Mouse (Mus musculus) embryonic facial prominence, embryonic 14.5 days (tissue): ENCODE results near the gene Abcc4. TPM values are rescaled to one million over a fixed set of nuclear protein-coding genes. Genes with fewer than 3 reads are reported as not detected.
A peak's percentile ranks its signal among the peaks of the same experiment; 100 is the strongest.
"Not testable (repeated sequence)": the region's sequence is repeated elsewhere in the genome, so short reads cannot be mapped to it uniquely, and the experiment has no call there.

Source experiments
- ATAC-seq: fragments of 200-750 bp; cut with Nextera tagmentation; 2 replicates; pipeline ENCODE4 v1.8.0; 2017; ENCODE audit warnings: low read depth, moderate number of reproducible peaks, moderate TSS enrichment
- DNase-seq: peaks from one replicate; pipeline ENCODE4 v3.0.0-alpha.2; 2015; ENCODE audit warnings: low spot score
- H3K27ac ChIP-seq: fragments of 300-500 bp; sonication (generic); replicated peaks from 2 replicates; pipeline ENCODE4 v1.5.1; 2014; ENCODE audit warnings: low read depth, mild to moderate bottlenecking, low read length, moderate library complexity
- H3K27me3 ChIP-seq: fragments of 300-500 bp; sonication (generic); replicated peaks from 2 replicates; pipeline ENCODE4 v1.6.1; 2014; ENCODE audit warnings: low read length; ENCODE audit not compliant: control insufficient read depth, insufficient read depth
- H3K36me3 ChIP-seq: fragments of 300-500 bp; sonication (generic); 2 replicates; pipeline ENCODE4 v1.6.1; 2014; ENCODE audit warnings: low read length, mixed read lengths; ENCODE audit not compliant: control insufficient read depth, insufficient read depth
- H3K4me1 ChIP-seq: fragments of 300-500 bp; sonication (generic); 2 replicates; pipeline ENCODE4 v1.6.1; 2014; ENCODE audit warnings: antibody characterized with exemption, low read length; ENCODE audit not compliant: control insufficient read depth, insufficient read depth
- H3K4me2 ChIP-seq: fragments of 300-500 bp; sonication (generic); 2 replicates; pipeline ENCODE4 v1.6.1; 2014; ENCODE audit warnings: low read depth, mild to moderate bottlenecking, low read length, moderate library complexity, mixed read lengths
- H3K4me3 ChIP-seq: fragments of 300-500 bp; sonication (generic); 2 replicates; pipeline ENCODE4 v1.5.1; 2014; ENCODE audit warnings: low read depth, mild to moderate bottlenecking, low read length
- H3K9ac ChIP-seq: fragments of 300-500 bp; sonication (generic); 2 replicates; pipeline ENCODE4 v1.6.1; 2014; ENCODE audit warnings: low read depth, mild to moderate bottlenecking, low read length, moderate library complexity, mixed read lengths
- H3K9me3 ChIP-seq: fragments of 300-500 bp; sonication (generic); 2 replicates; pipeline ENCODE4 v1.6.1; 2016; ENCODE audit warnings: low read length; ENCODE audit not compliant: control insufficient read depth
- WGBS: fragments of 180-500 bp; shearing (Covaris S2); extraction: QIAGEN DNeasy Blood & Tissue Kit; methylation state at CpG from one replicate; pipeline ENCODE4 v1.1.7; 2014; 5-methylcytosine and 5-hydroxymethylcytosine counted together
- polyA plus RNA-seq: library from polyadenylated mRNA; unstranded; fragments of >200 nt; fragmentation: Nextera tagmentation; extraction: Ambion mirVana; gene quantifications from 2 replicates; pipeline ENCODE4 v1.2.1, GENCODE M21; 2014

The Abcc4 gene
- polyA plus RNA-seq, 1 experiment from 2014 or later: 3.4 TPM

DNA sequence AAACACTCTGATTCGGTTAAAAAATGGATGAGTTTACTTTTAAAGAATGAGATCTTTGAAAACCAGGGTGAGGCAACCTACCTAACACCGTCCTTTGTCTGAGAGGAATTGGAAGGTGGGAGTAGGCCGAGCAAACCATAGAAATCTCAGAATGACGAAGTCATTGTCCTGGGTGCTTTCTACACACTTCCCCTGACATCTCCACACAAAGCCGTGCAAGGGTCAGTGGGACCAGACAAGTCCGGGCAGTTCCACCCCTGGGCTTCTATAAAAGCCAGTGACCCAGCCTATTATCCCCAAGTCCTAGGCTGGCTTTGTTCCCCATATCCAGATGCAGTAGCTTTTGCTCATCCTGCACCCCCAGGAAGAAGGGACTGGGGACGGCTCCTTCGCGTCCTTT lies 163.1 kb downstream of the Abcc4 start:
- no peak overlapping the region for H3K27ac ChIP-seq
- no peaks in the 10 kb centered on the region for H3K9me3 ChIP-seq
- no peaks in the 10 kb centered on the region for H3K27me3 ChIP-seq
- ATAC-seq: no peak
- H3K4me1 ChIP-seq: no peaks in the 10 kb centered on the region
- no peak overlapping the region for H3K4me2 ChIP-seq
- WGBS: 85% methylated on average over 9 of the region's 9 CpGs
- no peak overlapping the region for H3K9ac ChIP-seq
- no peaks in the 10 kb centered on the region for H3K36me3 ChIP-seq
- no peak for DNase-seq
- H3K4me3 ChIP-seq: no peak overlapping the region

DNA sequence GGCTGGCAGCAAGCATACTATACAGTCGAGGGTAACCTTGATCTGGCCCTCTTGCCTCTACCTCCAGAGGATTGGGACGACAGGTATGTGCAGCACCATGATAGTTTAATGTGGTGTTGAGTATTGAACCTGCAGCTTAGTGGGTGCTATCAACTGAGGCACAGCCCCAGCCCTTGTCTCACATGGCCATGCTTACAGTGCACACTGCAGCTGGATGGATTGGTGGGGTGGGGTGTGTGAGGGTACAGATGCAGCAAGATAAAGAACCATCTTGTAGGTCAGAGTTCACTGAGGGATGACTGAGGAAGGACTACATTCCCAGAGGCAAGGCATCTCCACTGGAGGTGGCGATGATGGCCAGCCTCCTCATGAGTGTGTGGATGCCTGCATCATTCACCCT lies 174.5 kb downstream of the Abcc4 start:
- WGBS: 90% methylated on average over 3 of the region's 3 CpGs
- no peak for ATAC-seq
- no peaks in the 10 kb centered on the region for H3K27me3 ChIP-seq

DNA sequence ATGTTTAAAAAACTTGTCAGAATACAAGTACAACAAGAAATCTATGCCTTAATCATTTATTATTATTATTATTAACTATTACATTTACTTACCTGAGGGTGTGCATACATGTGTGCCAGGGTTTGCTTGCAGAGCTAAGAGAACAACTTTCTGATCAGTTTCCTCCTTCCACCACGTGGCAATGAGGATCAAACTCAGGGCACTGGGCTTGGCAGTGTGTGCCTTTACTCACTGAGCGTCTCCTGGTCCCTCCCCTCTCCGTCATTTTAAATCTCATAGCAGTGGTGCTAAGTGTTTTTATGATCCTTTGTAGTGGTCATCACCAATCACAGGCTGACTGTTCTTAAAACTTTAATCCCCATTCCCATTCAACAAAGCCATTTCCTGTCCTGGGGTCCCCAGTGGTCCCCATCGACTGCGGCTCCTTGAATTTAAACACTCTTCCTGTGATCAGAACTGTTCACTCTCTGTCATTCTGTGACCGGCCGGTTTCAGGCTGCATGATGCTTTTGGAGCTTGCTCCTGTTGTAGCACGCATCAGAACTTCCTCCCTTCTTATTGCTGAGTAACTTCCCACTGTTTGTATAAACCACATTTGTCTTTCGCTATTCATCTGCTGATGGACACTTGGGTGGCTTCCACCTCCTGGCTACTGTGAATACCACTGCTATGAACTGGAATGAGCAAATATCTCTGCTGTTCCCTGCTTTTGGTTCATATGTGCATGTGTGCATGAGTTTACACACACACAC lies 191.6 kb downstream of the Abcc4 start:
- Histone ChIP-seq H3K4me2 (no peak overlapping the region), H3K4me3 (no peak overlapping the region), H3K27me3 (no peaks in the 10 kb centered on the region), H3K9me3 (no peaks in the 10 kb centered on the region), H3K27ac (no peak overlapping the region), H3K36me3 (no peaks in the 10 kb centered on the region), H3K9ac (no peak overlapping the region), H3K4me1 (no peaks in the 10 kb centered on the region)
- no peak for ATAC-seq
- 58% methylated on average over 9 of the region's 9 CpGs for WGBS
- DNase-seq: no peak

More for the DNA sequence above, 174.5 kb downstream of the Abcc4 start:
- no peaks in the 10 kb centered on the region for H3K9me3 ChIP-seq
- H3K4me3 ChIP-seq: no peak overlapping the region
- H3K36me3 ChIP-seq: no peaks in the 10 kb centered on the region
- no peak overlapping the region for H3K27ac ChIP-seq
- H3K4me1 ChIP-seq: peaks cover 2% of the 10 kb centered on the region; the same call in 1 of the 2 replicates
- H3K9ac ChIP-seq: no peak overlapping the region
- no peak for DNase-seq
- no peak overlapping the region for H3K4me2 ChIP-seq

DNA sequence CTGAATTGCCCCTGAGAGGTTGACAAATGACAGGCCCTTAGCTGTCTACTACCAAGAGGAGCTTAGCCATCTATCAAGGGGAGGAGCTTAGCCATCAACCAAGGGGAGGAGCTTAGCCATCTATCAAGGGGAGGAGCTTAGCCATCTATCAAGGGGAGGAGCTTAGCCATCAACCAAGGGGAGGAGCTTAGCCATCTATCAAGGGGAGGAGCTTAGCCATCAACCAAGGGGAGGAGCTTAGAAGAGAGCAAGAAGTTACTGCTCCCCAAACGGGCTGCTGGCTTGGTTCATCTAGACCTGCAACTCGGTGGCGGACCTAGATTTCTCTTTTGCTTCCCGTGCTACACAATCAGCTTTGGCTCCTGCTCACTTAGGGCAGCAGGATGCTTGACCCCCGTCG lies 194.3 kb downstream of the Abcc4 start:
- not testable (repeated sequence) for ATAC-seq, H3K4me1 ChIP-seq
- 92% methylated on average over 6 of the region's 6 CpGs for WGBS

DNA sequence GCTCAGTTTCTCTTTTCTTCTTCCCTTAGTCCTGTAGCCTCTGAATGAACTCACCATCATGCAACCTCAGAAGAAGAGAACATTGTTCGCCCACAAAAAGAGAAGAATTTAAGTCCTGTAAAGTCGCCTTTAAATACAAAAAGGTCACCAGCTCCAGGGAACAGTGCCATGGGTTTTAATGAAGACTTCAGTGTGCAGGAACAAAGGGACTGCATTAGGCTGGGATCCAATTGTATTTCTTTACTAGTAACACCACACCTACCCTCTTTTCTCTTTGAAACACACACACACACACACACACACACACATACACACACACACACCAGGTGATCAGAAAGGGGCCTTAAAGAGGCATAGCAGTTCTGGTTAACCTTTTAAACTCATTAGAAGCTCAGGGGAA lies 195.2 kb downstream of the Abcc4 start:
- Histone ChIP-seq H3K4me1 (peaks cover 11% of the 10 kb centered on the region), H3K27me3 (no peaks in the 10 kb centered on the region; the same call in 1 of the 2 replicates), H3K4me3 (no peak overlapping the region), H3K9me3 (no peaks in the 10 kb centered on the region), H3K9ac (no peak overlapping the region), H3K36me3 (no peaks in the 10 kb centered on the region), H3K4me2 (no peak overlapping the region), H3K27ac (no peak overlapping the region)
- ATAC-seq (peak; percentile 76; the same call in 1 of the 2 replicates), DNase-seq (peak; percentile 54)
- WGBS: 72% methylated on average over 2 of the region's 2 CpGs

More for the DNA sequence above, 194.3 kb downstream of the Abcc4 start:
- not testable (repeated sequence) for H3K4me3 ChIP-seq, H3K36me3 ChIP-seq, H3K27ac ChIP-seq, DNase-seq, H3K9me3 ChIP-seq, H3K4me2 ChIP-seq, H3K9ac ChIP-seq, H3K27me3 ChIP-seq

DNA sequence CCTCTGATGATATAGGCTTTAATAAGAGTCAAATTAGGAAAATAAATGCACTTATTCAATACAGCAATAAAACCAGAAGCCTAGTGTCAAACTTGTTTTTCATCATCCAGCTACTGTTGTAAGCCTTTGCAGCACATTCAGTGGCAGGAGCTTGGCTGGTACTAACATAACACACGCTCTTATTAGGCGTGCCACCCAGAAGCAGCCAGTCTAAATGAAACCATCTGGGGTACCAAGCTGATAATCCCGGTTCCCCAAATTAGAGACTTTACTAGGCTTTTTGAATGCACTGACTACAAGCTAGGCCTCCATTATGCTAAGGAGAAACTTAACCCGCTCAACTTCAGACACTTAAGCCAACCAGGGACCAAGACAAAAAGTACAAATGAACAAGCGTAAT lies 195.8 kb downstream of the Abcc4 start:
- Histone ChIP-seq H3K4me1 (peaks cover 11% of the 10 kb centered on the region), H3K36me3 (no peaks in the 10 kb centered on the region), H3K9ac (no peak overlapping the region), H3K27ac (no peak overlapping the region), H3K4me2 (no peak overlapping the region), H3K9me3 (no peaks in the 10 kb centered on the region), H3K27me3 (no peaks in the 10 kb centered on the region; the same call in 1 of the 2 replicates), H3K4me3 (no peak overlapping the region)
- 51% methylated on average over 5 of the region's 5 CpGs for WGBS
- DNase-seq (peak; percentile 33), ATAC-seq (peak; percentile 26; the same call in 1 of the 2 replicates)

DNA sequence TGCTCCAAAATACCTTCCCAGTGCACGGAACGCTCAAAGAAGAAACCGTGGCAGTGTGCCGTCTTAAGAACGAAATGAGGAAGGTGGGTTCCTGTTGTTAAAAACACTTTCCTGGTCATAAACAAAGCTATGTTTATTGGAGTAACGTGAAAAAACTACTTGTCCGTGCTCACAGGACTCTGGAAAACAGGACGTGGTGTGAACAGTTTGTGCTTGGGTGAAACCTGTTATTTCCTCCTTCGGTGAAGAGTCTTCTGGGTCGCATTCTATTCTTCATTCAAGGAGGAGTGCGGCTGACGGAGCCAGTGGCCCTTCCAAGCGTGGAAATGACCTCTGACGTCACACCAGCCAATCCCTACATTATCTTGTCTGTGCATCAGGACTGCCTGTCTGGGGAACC lies 198.2 kb downstream of the Abcc4 start:
- ATAC-seq (no peak), DNase-seq (no peak)
- Histone ChIP-seq H3K9me3 (no peaks in the 10 kb centered on the region), H3K4me2 (no peak overlapping the region), H3K36me3 (no peaks in the 10 kb centered on the region), H3K4me1 (peaks cover 11% of the 10 kb centered on the region), H3K27me3 (no peaks in the 10 kb centered on the region; the same call in 1 of the 2 replicates), H3K9ac (no peak overlapping the region), H3K4me3 (no peak overlapping the region), H3K27ac (no peak overlapping the region)
- 88% methylated on average over 14 of the region's 14 CpGs for WGBS

DNA sequence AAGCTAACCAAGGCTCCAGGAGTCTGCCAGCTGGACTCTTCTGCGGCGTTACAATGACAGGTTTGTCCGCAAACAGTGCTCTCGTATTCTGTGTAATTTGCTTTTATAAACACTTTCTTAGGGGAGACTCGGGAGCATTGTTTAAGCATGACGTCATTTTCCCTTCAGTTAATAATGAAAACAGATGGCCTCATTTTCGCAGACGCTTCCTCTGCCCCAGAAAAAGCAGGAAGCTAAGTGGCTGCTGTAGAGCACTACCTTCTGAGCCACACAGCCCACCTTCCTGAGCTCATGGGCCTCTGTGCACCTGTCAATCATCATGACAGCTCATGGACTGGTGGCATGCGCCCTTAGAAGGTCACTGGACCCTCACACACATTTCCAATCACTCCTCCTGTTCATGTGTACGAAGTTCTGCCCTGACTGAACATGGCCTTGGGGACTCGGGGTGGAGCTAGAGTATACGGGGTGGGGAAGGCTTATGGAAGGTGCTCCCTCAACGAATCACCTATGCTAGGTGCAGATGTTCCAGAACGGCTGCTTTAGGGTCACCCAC lies 199.3 kb downstream of the Abcc4 start:
- Histone ChIP-seq H3K4me2 (peak overlapping the region; percentile 34), H3K27me3 (no peaks in the 10 kb centered on the region; the same call in 1 of the 2 replicates), H3K9ac (peak overlapping the region; percentile 6; the same call in 1 of the 2 replicates), H3K9me3 (no peaks in the 10 kb centered on the region), H3K4me1 (peaks cover 11% of the 10 kb centered on the region), H3K36me3 (no peaks in the 10 kb centered on the region), H3K4me3 (no peak overlapping the region; the same call in 1 of the 2 replicates), H3K27ac (no peak overlapping the region)
- 32% methylated on average over 14 of the region's 14 CpGs for WGBS
- peak; percentile 50; the same call in 1 of the 2 replicates for ATAC-seq
- DNase-seq: peak; percentile 86
